Mouse (Mus musculus) ovary, postnatal 10 days (tissue): ENCODE results near the gene Hist1h3i.
"Not testable (repeated sequence)": the region's sequence is repeated elsewhere in the genome, so short reads cannot be mapped to it uniquely, and the experiment has no call there.

Experiments
- DNase-seq: peaks from one replicate; pipeline ENCODE4 v3.0.0; 2022; ENCODE audit warnings: low spot score

Hist1h3i gene

DNA sequence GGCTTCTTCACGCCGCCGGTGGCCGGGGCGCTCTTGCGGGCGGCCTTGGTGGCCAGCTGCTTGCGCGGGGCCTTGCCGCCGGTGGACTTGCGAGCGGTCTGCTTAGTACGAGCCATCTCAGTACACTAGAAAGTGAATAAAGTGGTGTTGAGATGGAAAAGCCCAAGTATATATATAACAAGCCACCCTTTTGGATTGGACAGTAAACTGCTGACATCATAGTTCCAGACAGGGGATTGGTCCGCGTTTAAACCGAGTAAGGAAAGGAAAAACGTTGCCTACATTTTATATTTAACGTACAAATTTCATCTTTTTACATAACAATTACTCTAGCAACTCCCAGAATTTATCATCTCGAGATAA is at the start of gene Hist1h3i:
Hist1h3i (minus strand) TSS at position 116 of the 363 bp plus-strand sequence.
- DNase-seq, result no peak

DNA sequence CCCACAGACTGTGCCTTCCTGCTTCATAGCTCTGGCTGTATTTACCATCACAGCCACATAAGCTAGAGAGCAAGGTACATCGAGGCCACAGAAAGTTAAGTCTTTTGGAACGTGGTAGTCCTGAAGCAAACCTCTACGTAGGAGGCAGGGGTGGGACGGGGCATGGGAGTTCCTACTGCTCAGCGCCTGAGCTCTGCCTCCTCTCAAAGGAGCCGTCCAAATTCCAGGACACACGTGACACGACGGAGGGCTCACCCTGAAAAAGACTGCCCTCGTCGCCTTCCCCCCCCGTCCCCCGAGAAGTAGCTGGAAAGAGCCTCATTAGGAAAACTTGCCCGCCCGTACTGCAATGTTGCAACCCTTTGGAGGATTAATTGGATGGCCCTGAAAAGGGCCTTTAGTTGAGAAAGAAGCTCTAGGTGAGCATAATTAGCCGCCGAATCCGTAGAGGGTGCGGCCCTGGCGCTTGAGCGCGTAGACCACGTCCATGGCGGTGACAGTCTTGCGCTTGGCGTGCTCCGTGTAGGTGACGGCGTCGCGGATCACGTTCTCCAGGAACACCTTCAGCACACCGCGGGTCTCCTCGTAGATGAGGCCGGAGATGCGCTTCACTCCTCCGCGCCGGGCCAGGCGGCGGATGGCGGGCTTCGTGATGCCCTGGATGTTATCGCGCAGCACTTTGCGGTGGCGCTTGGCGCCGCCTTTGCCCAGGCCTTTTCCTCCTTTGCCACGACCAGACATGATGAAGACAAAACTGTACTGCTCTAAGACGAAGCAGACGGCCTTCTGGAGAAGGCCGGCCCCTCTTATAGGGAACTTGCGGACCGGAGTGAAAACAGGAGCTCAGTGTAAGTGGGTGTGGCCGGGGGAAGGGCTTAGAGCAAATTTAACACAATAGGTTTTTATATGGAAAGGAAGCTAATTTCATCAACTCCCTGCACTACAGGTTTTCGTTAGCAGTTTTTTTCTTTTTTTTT is 48.5 kb upstream of the Hist1h3i start, which contains the start of gene Hist1h4n:
Hist1h4n (minus strand) TSS at position 779 of the 977 bp plus-strand sequence.
- not testable (repeated sequence) for DNase-seq

- no peak for DNase-seq
Measured at GRCm38 (mm10) chr13:21830344-21830743, 47.2 kb upstream of the Hist1h3i start.

DNA sequence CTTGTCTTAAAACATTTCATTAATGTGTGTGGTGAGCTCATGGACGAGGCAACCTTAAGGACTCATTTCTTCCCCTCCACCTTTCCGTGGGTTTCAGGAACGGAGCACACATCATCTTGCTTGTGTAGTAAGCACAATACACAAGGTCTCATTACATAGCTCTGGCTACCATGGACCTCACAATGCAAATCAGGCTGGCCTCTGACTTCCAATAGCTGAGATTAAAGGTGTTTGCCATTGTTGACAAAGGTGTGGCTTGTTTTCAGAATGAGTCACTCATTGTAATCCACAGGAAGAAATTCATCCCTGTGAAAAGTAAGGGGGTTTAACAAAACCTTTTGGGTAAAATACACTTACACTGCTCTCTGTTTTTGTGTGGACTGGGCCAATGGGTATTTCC is 45.3 kb upstream of the Hist1h3i start:
- no peak for DNase-seq

GRCm38 (mm10) chr13:21820082-21820890 is 37.1 kb upstream of the Hist1h3i start:
- not testable (repeated sequence) for DNase-seq

DNA sequence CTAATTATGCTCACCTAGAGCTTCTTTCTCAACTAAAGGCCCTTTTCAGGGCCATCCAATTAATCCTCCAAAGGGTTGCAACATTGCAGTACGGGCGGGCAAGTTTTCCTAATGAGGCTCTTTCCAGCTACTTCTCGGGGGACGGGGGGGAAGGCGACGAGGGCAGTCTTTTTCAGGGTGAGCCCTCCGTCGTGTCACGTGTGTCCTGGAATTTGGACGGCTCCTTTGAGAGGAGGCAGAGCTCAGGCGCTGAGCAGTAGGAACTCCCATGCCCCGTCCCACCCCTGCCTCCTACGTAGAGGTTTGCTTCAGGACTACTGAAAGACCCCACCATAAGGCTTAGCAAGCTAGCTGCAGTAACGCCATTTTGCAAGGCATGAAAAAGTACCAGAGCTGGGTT is 28.9 kb upstream of the Hist1h3i start:
- DNase-seq, result not testable (repeated sequence)

- DNase-seq, result not testable (repeated sequence)
Measured at GRCm38 (mm10) chr13:21811539-21811938, 28.4 kb upstream of the Hist1h3i start, which contains the start of gene Hist1h4m. Hist1h4m (plus strand) TSS chr13:21811746.

GRCm38 (mm10) chr13:21811074-21811473 is 27.9 kb upstream of the Hist1h3i start:
- not testable (repeated sequence) for DNase-seq

DNA sequence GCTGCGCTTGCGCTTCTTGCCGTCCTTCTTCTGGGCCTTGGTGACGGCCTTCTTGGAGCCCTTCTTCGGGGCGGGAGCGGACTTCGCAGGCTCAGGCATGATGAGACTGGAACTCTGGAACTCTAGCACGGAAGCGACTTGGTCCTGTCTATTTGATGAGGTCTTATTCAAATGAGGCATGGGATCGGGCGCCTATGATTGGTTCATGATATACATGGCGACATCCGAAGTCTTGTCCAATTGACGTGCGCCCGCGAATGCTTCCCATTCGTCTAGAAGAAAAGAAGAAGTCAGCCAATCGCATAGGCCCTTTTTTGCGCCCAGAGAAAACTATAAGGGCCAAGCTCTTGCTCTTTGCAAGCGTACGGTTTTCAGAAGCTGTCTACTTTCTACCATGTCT is 26.9 kb upstream of the Hist1h3i start, which contains the start of the genes Hist1h2bq and Hist1h2ao:
Hist1h2bq (minus strand) TSS at position 125 of the 400 bp plus-strand sequence.
Hist1h2ao (plus strand) TSS at position 393 of the 400 bp plus-strand sequence.
- DNase-seq, result not testable (repeated sequence)

- not testable (repeated sequence) for DNase-seq
Measured at GRCm38 (mm10) chr13:21803058-21803457, 19.9 kb upstream of the Hist1h3i start.

GRCm38 (mm10) chr13:21797163-21797562 is 14.0 kb upstream of the Hist1h3i start:
- DNase-seq, result not testable (repeated sequence)

- DNase-seq, result no peak
Measured at GRCm38 (mm10) chr13:21795584-21795983, 12.4 kb upstream of the Hist1h3i start.

DNA sequence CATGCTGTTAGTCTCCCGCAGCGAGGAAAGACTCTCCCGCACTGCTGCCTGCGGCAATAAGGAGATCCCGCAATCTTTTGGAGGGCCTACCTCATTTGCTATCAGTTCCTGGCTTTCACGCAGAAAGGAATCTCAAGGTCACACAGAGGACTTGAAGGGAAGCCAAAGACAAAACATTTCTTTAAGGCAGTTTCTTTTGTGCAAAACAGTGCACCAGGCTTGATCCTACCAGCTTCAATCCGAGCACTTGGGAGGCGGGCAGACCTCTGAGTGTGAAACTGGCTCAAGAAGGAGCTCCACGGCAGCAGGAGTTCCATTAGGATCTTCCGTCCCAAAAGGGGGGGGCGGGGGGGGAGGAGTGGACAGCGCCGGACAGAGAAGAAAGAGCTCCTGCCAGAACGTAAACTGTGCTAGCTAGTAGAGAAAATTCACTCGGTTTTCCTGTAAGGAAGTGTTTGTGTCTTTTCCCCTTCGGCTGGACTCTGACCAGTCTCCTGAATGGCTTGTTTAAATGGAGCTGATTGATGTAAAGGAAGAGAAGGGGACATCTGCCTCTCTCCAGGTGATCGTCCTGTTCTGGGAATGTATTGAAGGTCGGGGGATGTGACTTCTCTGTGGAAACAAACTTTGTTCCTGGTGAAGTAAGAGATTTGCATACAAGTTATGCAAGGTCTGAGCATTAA is 7.6 kb upstream of the Hist1h3i start:
- no peak for DNase-seq

DNA sequence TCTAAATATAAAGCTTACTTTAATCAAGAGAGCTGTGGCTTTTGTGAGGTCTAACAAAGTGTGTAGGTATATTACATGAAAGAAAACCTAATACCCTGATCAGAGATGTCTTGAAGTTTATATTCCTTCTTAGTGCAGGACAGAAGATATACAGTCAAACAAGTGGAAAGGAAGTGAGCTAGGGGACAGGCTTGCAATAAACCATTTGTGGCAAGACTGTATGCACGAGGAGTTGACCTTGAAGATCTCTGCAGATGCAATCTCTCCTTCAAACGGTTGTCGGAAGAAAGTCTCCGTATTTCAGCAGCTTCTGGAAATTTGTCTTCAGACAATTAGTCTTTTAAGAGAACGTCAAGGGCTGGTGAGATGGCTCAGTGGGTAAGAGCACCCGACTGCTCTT is 6.8 kb upstream of the Hist1h3i start:
- no peak for DNase-seq

GRCm38 (mm10) chr13:21787760-21788593 is 4.8 kb upstream of the Hist1h3i start:
- no peak for DNase-seq

DNA sequence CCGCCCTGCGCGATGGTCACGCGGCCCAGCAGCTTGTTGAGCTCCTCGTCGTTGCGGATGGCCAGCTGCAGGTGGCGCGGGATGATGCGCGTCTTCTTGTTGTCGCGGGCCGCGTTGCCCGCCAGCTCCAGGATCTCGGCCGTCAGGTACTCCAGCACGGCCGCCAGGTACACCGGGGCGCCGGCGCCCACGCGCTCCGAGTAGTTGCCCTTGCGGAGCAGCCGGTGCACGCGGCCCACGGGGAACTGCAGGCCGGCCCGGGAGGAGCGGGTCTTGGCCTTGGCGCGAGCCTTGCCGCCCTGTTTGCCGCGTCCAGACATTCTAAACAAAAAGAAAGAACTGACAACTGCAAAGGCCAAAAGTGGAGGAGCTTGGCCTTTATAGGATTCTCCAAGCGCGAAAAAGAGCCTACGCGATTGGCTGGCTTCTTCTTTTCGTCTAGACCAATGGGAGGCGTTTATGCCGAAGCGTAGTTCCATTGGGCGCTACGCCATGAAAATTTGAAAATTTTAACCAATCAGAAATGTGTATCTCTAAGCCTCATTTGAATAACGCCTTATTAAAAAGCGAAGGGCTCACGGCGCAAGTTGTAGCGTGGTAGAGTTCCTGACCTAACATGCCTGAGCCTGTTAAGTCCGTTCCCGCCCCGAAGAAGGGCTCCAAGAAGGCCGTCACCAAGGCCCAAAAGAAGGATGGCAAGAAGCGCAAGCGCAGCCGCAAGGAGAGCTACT is 3.9 kb upstream of the Hist1h3i start, which contains the start of the genes Hist1h2an and Hist1h2bp:
Hist1h2an (minus strand) TSS at position 320 of the 731 bp plus-strand sequence.
Hist1h2bp (plus strand) TSS at position 563 of the 731 bp plus-strand sequence.
- peak; percentile 78 for DNase-seq

DNA sequence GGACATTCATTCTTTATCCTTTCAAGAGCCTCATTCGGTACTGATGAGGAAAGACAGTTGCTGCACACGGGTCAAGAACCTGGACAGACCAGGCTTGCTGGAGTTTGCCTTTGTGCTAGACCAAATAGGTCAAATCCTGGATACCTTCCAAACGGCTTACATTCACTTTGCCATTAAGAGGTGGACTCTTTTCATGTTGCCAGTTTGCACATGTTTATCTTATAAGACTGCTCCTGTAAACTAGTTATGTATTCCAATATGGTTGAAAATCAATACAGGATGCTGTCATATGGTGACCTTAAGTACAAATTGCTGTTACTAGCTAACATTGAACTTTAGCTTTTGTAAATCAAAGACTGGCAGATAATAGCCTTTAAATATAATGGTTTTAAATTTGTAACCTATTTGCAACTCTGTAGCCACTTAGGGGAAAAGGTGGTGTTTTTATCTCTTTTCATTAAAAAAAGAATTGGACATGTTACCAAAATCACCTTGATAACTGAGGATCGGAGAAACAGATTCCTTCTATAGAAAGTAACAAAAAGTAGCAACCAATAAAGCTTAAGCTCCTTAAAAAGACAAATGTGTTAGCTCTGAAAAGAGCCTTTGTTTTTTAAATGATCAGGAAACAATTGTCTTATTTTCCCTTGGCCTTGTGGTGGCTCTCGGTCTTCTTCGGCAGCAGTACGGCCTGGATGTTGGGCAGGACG is 3.2 kb upstream of the Hist1h3i start:
- DNase-seq, result no peak

DNA sequence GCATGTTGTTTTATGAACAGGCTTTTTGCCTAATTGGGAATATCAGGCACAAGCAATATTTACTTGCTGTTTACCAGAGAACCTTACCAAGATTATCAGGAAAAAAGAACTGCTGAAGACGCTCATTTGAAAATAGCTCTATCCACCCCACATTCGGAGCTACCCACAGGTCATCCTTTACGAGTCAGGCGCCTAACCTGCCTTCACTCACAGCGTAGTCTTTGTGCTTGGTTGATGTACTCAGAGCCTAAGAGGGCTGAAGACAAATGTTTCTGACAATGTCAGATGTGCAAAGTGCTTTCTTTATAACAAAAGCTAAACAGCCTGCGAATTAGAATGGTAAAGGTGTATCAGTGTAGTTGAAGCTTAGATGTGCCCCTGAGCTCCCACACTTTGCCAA is 1.1 kb upstream of the Hist1h3i start:
- DNase-seq, result no peak

DNA sequence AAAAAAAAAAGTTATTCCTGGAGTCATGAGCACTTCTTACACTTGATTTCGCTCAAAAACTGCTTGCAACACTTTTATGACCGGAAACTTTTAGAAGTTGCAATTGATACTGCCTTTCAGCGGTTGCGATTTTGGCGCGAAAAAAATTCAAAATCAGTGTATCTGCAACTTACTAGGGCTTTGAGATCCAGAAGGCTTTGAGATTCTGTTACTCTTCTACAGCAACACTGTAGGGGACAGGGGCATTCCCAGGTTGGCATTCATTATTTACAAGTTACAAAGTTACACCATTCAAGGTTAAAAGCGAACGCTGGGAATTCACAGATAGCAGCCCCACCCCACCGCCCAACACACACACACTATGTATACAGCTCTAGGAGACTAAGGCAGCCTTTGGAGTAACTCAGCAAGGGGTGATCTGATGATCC is 578 bp upstream of the Hist1h3i start:
- DNase-seq, result no peak
